Mouse (Mus musculus) liver, embryonic 13.5 days (tissue): ENCODE results near the gene Hdac4. TPM values are rescaled to one million over a fixed set of nuclear protein-coding genes. Genes with fewer than 3 reads are reported as not detected.

Experiments
- ATAC-seq: fragments of 200-750 bp; cut with Nextera tagmentation; 2 replicates; pipeline ENCODE4 v1.8.0; 2017; ENCODE audit warnings: low read depth, mild to moderate bottlenecking, moderate number of reproducible peaks, moderate library complexity
- DNase-seq: peaks from one replicate; pipeline ENCODE4 v3.0.0; 2022
- H3K27ac ChIP-seq: fragments of 300-500 bp; sonication (generic); 2 replicates; pipeline ENCODE4 v1.5.1; 2015; ENCODE audit warnings: moderate library complexity, mild to moderate bottlenecking, inconsistent platforms
- H3K27me3 ChIP-seq: fragments of 300-500 bp; sonication (generic); 2 replicates; pipeline ENCODE4 v1.6.1; 2015; ENCODE audit warnings: mild to moderate bottlenecking, inconsistent platforms
- H3K36me3 ChIP-seq: fragments of 300-500 bp; sonication (generic); 2 replicates; pipeline ENCODE4 v1.6.1; 2015; ENCODE audit warnings: mild to moderate bottlenecking, inconsistent platforms
- H3K4me1 ChIP-seq: fragments of 300-500 bp; sonication (generic); replicated peaks from 2 replicates; pipeline ENCODE4 v1.6.1; 2015; ENCODE audit warnings: inconsistent platforms
- H3K4me2 ChIP-seq: fragments of 300-500 bp; sonication (generic); 2 replicates; pipeline ENCODE4 v1.6.1; 2015; ENCODE audit warnings: inconsistent platforms, mild to moderate bottlenecking, moderate library complexity
- H3K4me3 ChIP-seq: fragments of 300-500 bp; sonication (generic); replicated peaks from 2 replicates; pipeline ENCODE4 v1.5.1; 2015; ENCODE audit warnings: mild to moderate bottlenecking, inconsistent platforms
- H3K9ac ChIP-seq: fragments of 300-500 bp; sonication (generic); 2 replicates; pipeline ENCODE4 v1.6.1; 2015; ENCODE audit warnings: mild to moderate bottlenecking, inconsistent platforms
- H3K9me3 ChIP-seq: fragments of 300-500 bp; sonication (generic); replicated peaks from 2 replicates; pipeline ENCODE4 v1.6.1; 2016; ENCODE audit warnings: inconsistent platforms
- WGBS: fragments of 180-500 bp; shearing (Covaris S2); methylation state at CpG from one replicate; pipeline ENCODE4 v1.1.7; 2015; ENCODE audit not compliant: insufficient replicate concordance; 5-methylcytosine and 5-hydroxymethylcytosine counted together
- polyA plus RNA-seq: library from polyadenylated mRNA; unstranded; fragments of >200 nt; fragmentation: Nextera tagmentation; extraction: Ambion mirVana; gene quantifications from 2 replicates; pipeline ENCODE4 v1.2.1, GENCODE M21; 2015

Hdac4 gene
- polyA plus RNA-seq, 1 experiment from 2014 or later: 3.9 TPM

- Histone ChIP-seq H3K27ac (no peak overlapping the region), H3K4me3 (no peak overlapping the region), H3K4me2 (no peak overlapping the region), H3K9ac (no peak overlapping the region), H3K4me1 (no peaks in the 10 kb centered on the region), H3K27me3 (no peaks in the 10 kb centered on the region), H3K9me3 (no peaks in the 10 kb centered on the region), H3K36me3 (no peaks in the 10 kb centered on the region)
- no peak for DNase-seq
- 44% methylated on average over 7 of the region's 7 CpGs for WGBS
- no peak for ATAC-seq
Observed at GRCm38 (mm10) chr1:92037039-92037438, 158.5 kb downstream of the Hdac4 start.

- no peak overlapping the region for H3K27ac ChIP-seq
Observed at GRCm38 (mm10) chr1:92035770-92036169, 159.7 kb downstream of the Hdac4 start.

GRCm38 (mm10) chr1:92034247-92034646, 161.3 kb downstream of the Hdac4 start:
- no peak for DNase-seq
- WGBS: 56% methylated on average over 3 of the region's 3 CpGs

More at GRCm38 (mm10) chr1:92035770-92036169, 159.7 kb downstream of the Hdac4 start:
- ATAC-seq (no peak), DNase-seq (no peak)
- H3K4me3 ChIP-seq: no peak overlapping the region
- H3K36me3 ChIP-seq: no peaks in the 10 kb centered on the region
- H3K27me3 ChIP-seq: no peaks in the 10 kb centered on the region
- 64% methylated on average over 6 of the region's 6 CpGs for WGBS
- no peaks in the 10 kb centered on the region for H3K9me3 ChIP-seq
- H3K4me1 ChIP-seq: no peaks in the 10 kb centered on the region
- H3K9ac ChIP-seq: no peak overlapping the region
- no peak overlapping the region for H3K4me2 ChIP-seq

GRCm38 (mm10) chr1:92033463-92033862, 162.0 kb downstream of the Hdac4 start:
- Histone ChIP-seq H3K9ac (no peak overlapping the region), H3K4me3 (no peak overlapping the region), H3K4me2 (no peak overlapping the region), H3K4me1 (no peaks in the 10 kb centered on the region), H3K27ac (no peak overlapping the region), H3K27me3 (no peaks in the 10 kb centered on the region), H3K9me3 (no peaks in the 10 kb centered on the region), H3K36me3 (peaks cover 7% of the 10 kb centered on the region; the same call in 1 of the 2 replicates)
- DNase-seq (no peak), ATAC-seq (no peak)
- WGBS: 75% methylated on average over 7 of the region's 7 CpGs

More at GRCm38 (mm10) chr1:92034247-92034646, 161.3 kb downstream of the Hdac4 start:
- no peak overlapping the region for H3K9ac ChIP-seq
- ATAC-seq: no peak
- H3K4me2 ChIP-seq: no peak overlapping the region
- H3K9me3 ChIP-seq: no peaks in the 10 kb centered on the region
- no peaks in the 10 kb centered on the region for H3K4me1 ChIP-seq
- no peaks in the 10 kb centered on the region for H3K27me3 ChIP-seq
- H3K4me3 ChIP-seq: no peak overlapping the region
- H3K27ac ChIP-seq: no peak overlapping the region
- H3K36me3 ChIP-seq: peaks cover 3% of the 10 kb centered on the region; the same call in 1 of the 2 replicates

- H3K4me2 ChIP-seq: no peak overlapping the region
- H3K36me3 ChIP-seq: peaks cover 17% of the 10 kb centered on the region; the same call in 1 of the 2 replicates
- H3K4me1 ChIP-seq: no peaks in the 10 kb centered on the region
- no peaks in the 10 kb centered on the region for H3K9me3 ChIP-seq
- WGBS: 79% methylated on average over 6 of the region's 6 CpGs
- H3K9ac ChIP-seq: no peak overlapping the region
- H3K27me3 ChIP-seq: no peaks in the 10 kb centered on the region
- ATAC-seq (no peak), DNase-seq (no peak)
- no peak overlapping the region for H3K4me3 ChIP-seq
- H3K27ac ChIP-seq: no peak overlapping the region
Observed at GRCm38 (mm10) chr1:92030541-92030940, 165.0 kb downstream of the Hdac4 start.

- Histone ChIP-seq H3K9me3 (no peaks in the 10 kb centered on the region), H3K9ac (no peak overlapping the region), H3K27ac (no peak overlapping the region), H3K4me1 (no peaks in the 10 kb centered on the region), H3K4me3 (no peak overlapping the region), H3K36me3 (peaks cover 17% of the 10 kb centered on the region; the same call in 1 of the 2 replicates), H3K27me3 (no peaks in the 10 kb centered on the region), H3K4me2 (no peak overlapping the region)
- WGBS: 70% methylated on average over 2 of the region's 2 CpGs
- DNase-seq (no peak), ATAC-seq (no peak)
Observed at GRCm38 (mm10) chr1:92028158-92028557, 167.3 kb downstream of the Hdac4 start.

- Histone ChIP-seq H3K9ac (no peak overlapping the region), H3K27ac (no peak overlapping the region), H3K27me3 (no peaks in the 10 kb centered on the region), H3K9me3 (no peaks in the 10 kb centered on the region), H3K36me3 (peaks cover 17% of the 10 kb centered on the region; the same call in 1 of the 2 replicates), H3K4me1 (no peaks in the 10 kb centered on the region), H3K4me3 (no peak overlapping the region), H3K4me2 (no peak overlapping the region)
- no peak for ATAC-seq
- no peak for DNase-seq
- 83% methylated on average over 3 of the region's 3 CpGs for WGBS
Observed at GRCm38 (mm10) chr1:92026351-92026750, 169.1 kb downstream of the Hdac4 start.

GRCm38 (mm10) chr1:92023906-92024305, 171.6 kb downstream of the Hdac4 start:
- ATAC-seq (no peak), DNase-seq (no peak)
- WGBS: 68% methylated on average over 3 of the region's 3 CpGs
- Histone ChIP-seq H3K9ac (no peak overlapping the region), H3K4me2 (no peak overlapping the region), H3K27ac (no peak overlapping the region), H3K27me3 (no peaks in the 10 kb centered on the region), H3K9me3 (no peaks in the 10 kb centered on the region), H3K36me3 (peaks cover 12% of the 10 kb centered on the region; the same call in 1 of the 2 replicates), H3K4me1 (no peaks in the 10 kb centered on the region), H3K4me3 (no peak overlapping the region)

- DNase-seq (no peak), ATAC-seq (no peak)
- H3K36me3 ChIP-seq: peaks cover 7% of the 10 kb centered on the region; the same call in 1 of the 2 replicates
- H3K27me3 ChIP-seq: no peaks in the 10 kb centered on the region
- H3K9me3 ChIP-seq: no peaks in the 10 kb centered on the region
- WGBS: 69% methylated on average over 4 of the region's 4 CpGs
- no peak overlapping the region for H3K27ac ChIP-seq
- H3K4me2 ChIP-seq: no peak overlapping the region
- no peak overlapping the region for H3K4me3 ChIP-seq
- H3K9ac ChIP-seq: no peak overlapping the region
- no peaks in the 10 kb centered on the region for H3K4me1 ChIP-seq
Observed at GRCm38 (mm10) chr1:92022009-92022408, 173.5 kb downstream of the Hdac4 start.

- H3K9ac ChIP-seq: no peak overlapping the region
- H3K27ac ChIP-seq: no peak overlapping the region
- 0 out of 2 replicates have a peak, but pooled peaks cover 3% of the 10 kb centered on the region for H3K36me3 ChIP-seq
- no peak overlapping the region for H3K4me2 ChIP-seq
- no peaks in the 10 kb centered on the region for H3K27me3 ChIP-seq
- H3K4me3 ChIP-seq: no peak overlapping the region
- no peak for ATAC-seq
- WGBS: 64% methylated on average over 4 of the region's 4 CpGs
- no peaks in the 10 kb centered on the region for H3K9me3 ChIP-seq
- peaks cover 5% of the 10 kb centered on the region; the same call in 1 of the 2 replicates for H3K4me1 ChIP-seq
- DNase-seq: no peak
Observed at GRCm38 (mm10) chr1:92015938-92016672, 179.4 kb downstream of the Hdac4 start.

GRCm38 (mm10) chr1:92015252-92015651, 180.2 kb downstream of the Hdac4 start:
- Histone ChIP-seq H3K27me3 (no peaks in the 10 kb centered on the region), H3K27ac (no peak overlapping the region), H3K4me3 (no peak overlapping the region), H3K4me1 (peaks cover 5% of the 10 kb centered on the region; the same call in 1 of the 2 replicates), H3K36me3 (0 out of 2 replicates have a peak, but pooled peaks cover 3% of the 10 kb centered on the region), H3K9ac (no peak overlapping the region), H3K4me2 (no peak overlapping the region), H3K9me3 (no peaks in the 10 kb centered on the region)
- DNase-seq (no peak), ATAC-seq (no peak)

GRCm38 (mm10) chr1:92014496-92014895, 181.0 kb downstream of the Hdac4 start:
- Histone ChIP-seq H3K27me3 (no peaks in the 10 kb centered on the region), H3K27ac (no peak overlapping the region), H3K4me1 (peaks cover 5% of the 10 kb centered on the region; the same call in 1 of the 2 replicates), H3K9me3 (no peaks in the 10 kb centered on the region), H3K4me3 (no peak overlapping the region), H3K9ac (no peak overlapping the region), H3K4me2 (no peak overlapping the region), H3K36me3 (0 out of 2 replicates have a peak, but pooled peaks cover 3% of the 10 kb centered on the region)
- ATAC-seq (no peak), DNase-seq (no peak)
